Mouse (Mus musculus) forelimb bud, embryonic 11.5 days (tissue): ENCODE results near the gene Anapc16.

Source experiments
- DNase-seq: peaks from one replicate; pipeline ENCODE4 v3.0.0-alpha.2; 2012; ENCODE audit warnings: low read depth, low spot score

The Anapc16 gene

DNA sequence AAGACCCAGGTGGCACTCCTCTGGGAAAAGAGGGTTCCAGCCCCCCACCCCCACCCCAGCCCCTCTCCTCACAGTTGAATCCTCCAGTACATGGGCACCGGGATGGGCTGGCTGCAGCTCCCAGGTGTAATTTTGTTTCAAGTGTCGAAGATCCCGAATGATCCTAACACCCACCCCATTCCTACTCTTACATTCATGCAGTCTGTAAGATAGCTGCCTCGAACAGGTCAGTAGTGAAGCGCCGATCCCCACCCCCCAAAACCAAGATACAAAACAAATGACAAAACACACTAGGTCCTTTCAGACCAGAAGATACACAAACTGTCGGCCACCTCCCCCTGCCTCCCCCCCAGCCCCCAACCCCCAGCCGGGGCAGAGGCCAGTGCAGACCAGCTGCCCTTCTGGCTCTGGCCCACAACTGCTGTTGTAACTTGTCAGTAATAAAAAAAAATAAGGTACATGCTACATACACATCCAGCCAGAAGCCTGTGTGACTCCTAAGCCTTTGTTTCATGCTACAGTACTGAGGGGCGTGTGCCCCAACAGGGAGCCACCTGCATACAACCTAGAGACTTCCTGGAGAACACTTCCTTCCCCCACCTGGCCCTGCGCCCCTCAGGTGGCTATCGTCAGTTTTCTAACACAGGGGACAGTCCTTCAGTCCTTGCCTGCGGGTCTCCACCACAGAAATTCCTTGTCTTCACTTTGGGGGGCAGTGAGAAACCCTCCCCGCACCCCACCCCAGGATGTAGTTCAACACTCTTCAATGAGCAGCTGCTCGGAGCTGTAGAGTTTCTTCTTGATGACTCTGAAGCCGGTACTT, 52.9 kb downstream of the Anapc16 start:
- DNase-seq = no peak

GRCm38 (mm10) chr10:59949255-59949648, 53.7 kb downstream of the Anapc16 start:
- no peak for DNase-seq

DNA sequence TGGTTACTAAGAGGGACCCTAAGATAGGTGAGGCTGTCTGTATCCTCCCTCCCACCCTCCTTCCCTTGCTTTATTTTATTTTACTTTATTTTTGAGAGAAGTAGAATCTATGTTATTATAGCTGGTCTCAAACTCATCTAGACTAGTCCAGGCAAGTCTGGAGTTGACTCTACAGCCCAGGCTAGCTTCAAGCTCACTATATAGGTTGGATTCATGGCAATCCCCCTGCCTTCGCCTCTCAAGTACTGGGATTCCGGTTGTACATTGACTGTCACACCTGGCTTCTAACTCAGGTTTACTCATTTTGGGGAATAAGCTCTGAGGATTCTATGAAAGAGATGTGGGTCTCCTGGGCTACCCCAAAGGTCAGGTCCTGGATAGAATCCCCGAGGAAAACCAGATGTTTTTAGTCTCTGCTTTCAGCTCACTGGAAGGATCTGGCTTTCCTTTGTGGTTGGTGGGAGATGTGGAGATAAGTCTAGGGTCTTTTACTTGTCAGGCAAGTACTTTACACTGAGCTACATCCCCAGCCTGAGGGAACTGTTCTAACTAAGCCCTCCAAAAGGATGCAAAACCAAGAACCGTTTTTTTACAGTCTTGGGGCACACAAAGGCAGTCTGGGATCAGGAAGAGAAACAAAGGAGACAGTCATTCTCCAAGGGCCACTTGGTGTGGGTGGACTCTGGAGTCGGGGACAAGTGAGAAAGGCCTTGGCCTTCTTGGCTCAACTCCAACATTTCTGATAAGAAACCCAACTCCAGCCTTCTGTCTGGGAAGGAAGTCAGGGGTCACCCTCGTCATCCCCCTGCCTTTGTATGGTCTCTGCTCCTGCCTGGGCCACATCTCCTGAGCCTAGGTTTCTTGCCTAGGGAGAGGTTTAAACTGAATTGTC, 54.3 kb downstream of the Anapc16 start:
- DNase-seq = no peak

GRCm38 (mm10) chr10:59947296-59948073, 55.5 kb downstream of the Anapc16 start:
- no peak for DNase-seq

GRCm38 (mm10) chr10:59946362-59946761, 56.6 kb downstream of the Anapc16 start:
- no peak for DNase-seq

DNA sequence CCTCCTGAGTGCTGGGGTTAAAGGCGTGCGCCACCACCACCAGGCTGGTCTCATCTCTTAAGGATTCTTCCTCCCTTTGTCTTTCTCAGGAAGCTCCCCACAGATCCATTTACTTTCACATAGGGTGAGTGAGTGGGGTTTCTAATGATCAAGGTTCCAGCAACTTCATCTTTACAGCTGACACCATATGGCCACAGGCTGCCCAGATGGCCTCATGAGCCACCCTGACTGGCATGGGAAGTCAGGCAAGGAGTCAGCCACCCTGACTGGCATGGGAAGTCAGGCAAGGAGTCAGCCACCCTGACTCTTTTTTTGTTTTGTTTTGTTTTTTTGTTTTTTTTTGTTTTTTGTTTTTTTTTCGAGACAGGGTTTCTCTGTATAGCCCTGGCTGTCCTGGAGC, 57.5 kb downstream of the Anapc16 start:
- DNase-seq = no peak

DNA sequence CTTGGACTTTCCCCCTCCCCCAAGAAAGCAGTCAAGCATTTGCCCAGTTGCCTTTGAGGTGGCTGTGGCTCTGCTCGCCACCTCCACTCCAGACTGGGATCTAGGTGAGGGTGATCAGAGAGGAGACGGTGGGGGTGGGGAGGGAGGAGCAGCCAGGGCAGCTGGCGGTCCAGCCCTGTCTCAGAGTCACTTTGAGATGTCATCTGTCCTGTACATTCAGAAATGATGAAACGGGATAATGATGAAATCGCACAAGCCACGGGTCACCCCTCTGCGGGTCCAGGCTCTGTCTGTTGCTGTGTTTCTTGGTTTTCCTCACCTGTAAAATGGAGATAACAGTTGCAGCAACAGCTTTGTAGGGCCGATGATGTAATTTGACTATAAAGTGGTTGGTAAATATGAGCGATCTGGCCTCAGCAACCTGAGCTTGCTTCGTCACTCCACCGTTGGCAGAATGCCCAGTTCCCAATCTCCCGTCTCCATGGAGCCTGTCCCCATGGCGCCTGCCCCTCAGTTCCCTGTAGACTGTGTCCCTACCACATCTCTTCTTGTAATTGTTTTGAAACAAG, 59.4 kb downstream of the Anapc16 start:
- DNase-seq = no peak

DNA sequence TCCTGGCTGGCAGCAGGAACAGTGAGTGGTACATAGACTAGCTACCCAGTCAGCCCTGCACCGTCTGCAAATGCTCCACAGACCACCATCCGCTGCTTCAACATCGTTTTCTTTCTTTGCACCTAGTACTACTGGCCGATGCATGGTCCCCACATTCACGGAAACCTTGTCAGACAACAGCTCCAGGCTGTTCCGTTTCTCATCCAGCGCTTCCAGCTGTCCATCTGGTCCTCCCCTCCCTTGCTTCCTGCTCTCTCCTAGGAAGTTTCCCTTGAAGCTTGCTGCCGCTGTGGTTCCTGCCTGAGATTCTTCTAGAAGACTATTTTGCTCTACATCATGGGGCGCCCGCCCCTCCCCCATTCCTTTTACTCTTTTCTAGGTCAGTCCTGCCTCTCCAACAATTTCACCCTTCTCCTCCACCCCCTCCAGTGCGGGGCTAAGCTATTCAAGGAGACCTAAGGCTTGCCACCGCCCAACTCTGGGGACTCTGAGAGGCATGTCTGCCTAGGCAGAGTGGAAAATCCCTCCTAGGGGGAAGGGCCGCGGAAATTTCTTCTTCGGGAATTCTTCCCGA, 60.0 kb downstream of the Anapc16 start:
- DNase-seq = no peak

GRCm38 (mm10) chr10:59942281-59942846, 60.6 kb downstream of the Anapc16 start:
- DNase-seq = no peak

DNA sequence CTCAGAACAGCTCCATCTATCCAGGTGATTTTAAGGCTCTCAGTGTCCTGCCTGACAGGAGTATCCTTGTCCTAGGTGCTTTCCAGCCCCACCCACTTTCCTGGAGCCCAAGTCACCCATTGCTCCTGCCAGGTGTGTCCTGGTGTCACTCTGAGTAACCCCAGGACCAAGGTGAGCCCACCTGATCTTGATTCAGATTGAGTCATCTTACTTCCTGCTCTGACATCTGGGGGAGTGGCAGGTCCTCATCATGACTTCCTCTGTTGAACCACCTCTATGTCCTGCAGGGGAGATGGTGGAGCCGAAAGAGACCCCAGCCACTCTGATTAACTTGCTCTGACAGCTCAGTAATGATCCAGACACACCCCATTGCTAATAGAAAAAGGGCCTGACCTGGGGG, 63.9 kb downstream of the Anapc16 start:
- no peak for DNase-seq

DNA sequence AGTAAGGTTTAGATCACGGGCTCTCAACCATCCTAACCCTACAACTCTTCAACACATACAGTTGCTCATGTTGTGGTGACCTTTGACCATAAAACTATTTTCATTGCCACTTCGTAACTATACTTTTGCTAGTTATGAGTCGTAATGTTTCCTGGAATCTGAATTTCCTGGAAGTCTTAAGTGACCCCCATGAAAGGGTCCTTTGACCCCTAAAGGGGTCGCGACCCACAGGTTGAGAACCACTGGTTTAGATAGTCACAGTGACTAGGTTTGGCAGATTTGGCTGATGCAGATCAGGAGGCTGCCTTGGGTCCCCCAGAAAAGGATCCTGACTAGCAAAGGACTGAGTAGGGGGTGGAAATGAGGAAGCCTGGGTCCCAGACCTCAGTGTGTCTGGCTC, 64.3 kb downstream of the Anapc16 start:
- no peak for DNase-seq
